Mouse (Mus musculus) left cerebral cortex, adult 2 months (tissue): ENCODE results near the gene Zc3h7a. TPM values are rescaled to one million over a fixed set of nuclear protein-coding genes. Genes with fewer than 3 reads are reported as not detected.

ENCODE experiments used
- DNase-seq, 2 experiments: peaks; one replicate each; pipeline ENCODE4 v3.0.0; 2021 to 2022; ENCODE audit warnings: low spot score in 2 of 2, mixed read lengths in 1 of 2; ENCODE audit errors: extremely low spot score in 1 of 2
- H3K27ac ChIP-seq: fragments of 200-600 bp; 2 replicates; pipeline ENCODE4 v1.8.1; 2022
- H3K4me3 ChIP-seq: fragments of 200-600 bp; 2 replicates; pipeline ENCODE4 v1.8.1; 2022
- CTCF ChIP-seq: fragments of 200-600 bp; IDR thresholded peaks from 2 replicates; pipeline ENCODE4 v1.8.1; 2022; ENCODE audit warnings: antibody characterized with exemption, mild to moderate bottlenecking, moderate library complexity
- intact Hi-C: fragments of 180-260 bp; cut with DNase I; formaldehyde crosslinking; loops from one replicate; pipeline ENCODE4 v1.15.1; 2025
- total RNA-seq, 2 experiments: library from RNA; stranded (reverse); gene quantifications; 2 replicates each; pipeline ENCODE4 v1.2.3; 2021

The Zc3h7a gene
- total RNA-seq, 2 experiments from 2014 or later: 68.5 to 76.4 TPM

GRCm38 (mm10) chr16:11134348-11135344 is 41.5 kb downstream of the Zc3h7a start, which contains the start of gene Txndc11:
Txndc11 (minus strand) TSS chr16:11134650.
- no peak; the same call in none of the 2 replicates for TF ChIP-seq CTCF
- peak within 1 kb of the TSS; percentile 74 for H3K4me3 ChIP-seq
- peak; percentile 99 to 100 for DNase-seq
- intact Hi-C loops: no loop called here
- peak within 1 kb of the TSS; percentile 92 for H3K27ac ChIP-seq

- intact Hi-C loops: no loop called here
- H3K27ac ChIP-seq: peak overlapping the region; percentile 92
- DNase-seq: peak in 1 of 2 experiments; percentile 20
- TF ChIP-seq CTCF: no peak
- peak overlapping the region; percentile 74 for H3K4me3 ChIP-seq
Measured at GRCm38 (mm10) chr16:11133476-11134347, 42.5 kb downstream of the Zc3h7a start.

DNA sequence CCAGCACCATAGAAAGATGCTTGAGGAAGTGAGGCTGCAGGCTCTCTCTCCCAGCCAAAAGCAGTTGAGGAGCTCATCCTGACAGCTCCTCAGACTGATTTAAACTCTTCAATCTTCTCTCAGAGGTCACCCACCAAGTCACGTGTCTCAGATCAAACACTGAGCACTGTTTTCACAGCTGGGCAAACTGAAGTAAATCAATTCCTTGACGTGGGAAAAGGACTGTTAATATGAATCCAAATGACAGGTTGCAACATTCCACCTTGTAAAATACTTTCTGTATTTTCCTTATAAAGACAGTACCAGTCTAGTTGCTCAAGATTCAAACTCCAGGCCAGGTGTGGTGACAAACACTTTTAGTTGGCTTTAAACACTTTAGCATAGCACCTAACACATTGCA is 43.4 kb downstream of the Zc3h7a start:
- TF ChIP-seq CTCF: no peak

GRCm38 (mm10) chr16:11128301-11128700 is 47.9 kb downstream of the Zc3h7a start:
- no peak for TF ChIP-seq CTCF
- intact Hi-C loops: no loop called here
- H3K4me3 ChIP-seq: no peak overlapping the region
- no peak overlapping the region for H3K27ac ChIP-seq
- DNase-seq: no peak

More for the DNA sequence above, 43.4 kb downstream of the Zc3h7a start:
- DNase-seq: no peak
- Histone ChIP-seq H3K27ac (no peak overlapping the region), H3K4me3 (peak overlapping the region; percentile 74)
- intact Hi-C loops: no loop called here

- Histone ChIP-seq H3K27ac (no peak overlapping the region), H3K4me3 (no peak overlapping the region)
- no peak for DNase-seq
- intact Hi-C loops: no loop called here
- no peak for TF ChIP-seq CTCF
Measured at GRCm38 (mm10) chr16:11125371-11125770, 50.8 kb downstream of the Zc3h7a start.

DNA sequence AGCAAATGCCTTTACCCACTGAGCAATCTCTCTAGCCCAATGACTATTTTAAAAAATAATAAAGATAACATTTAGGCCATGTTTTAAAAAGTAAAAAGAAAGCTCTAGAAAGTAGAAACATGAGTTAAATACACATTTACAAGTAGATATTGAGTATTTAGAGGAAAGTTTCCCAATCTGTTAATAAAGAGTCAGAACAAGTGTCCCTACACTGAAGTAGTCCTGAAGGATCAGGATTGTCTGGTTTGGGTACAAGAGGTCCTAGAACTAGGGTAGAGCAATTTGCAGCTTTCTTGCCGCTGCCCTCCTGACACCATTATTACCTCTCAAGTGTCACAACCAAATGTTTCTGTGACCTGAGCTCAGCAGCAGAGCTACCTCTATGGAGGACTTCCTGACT is 52.1 kb downstream of the Zc3h7a start:
- Histone ChIP-seq H3K4me3 (no peak overlapping the region), H3K27ac (no peak overlapping the region)
- no peak for DNase-seq
- intact Hi-C loops: no loop called here
- no peak for TF ChIP-seq CTCF

DNA sequence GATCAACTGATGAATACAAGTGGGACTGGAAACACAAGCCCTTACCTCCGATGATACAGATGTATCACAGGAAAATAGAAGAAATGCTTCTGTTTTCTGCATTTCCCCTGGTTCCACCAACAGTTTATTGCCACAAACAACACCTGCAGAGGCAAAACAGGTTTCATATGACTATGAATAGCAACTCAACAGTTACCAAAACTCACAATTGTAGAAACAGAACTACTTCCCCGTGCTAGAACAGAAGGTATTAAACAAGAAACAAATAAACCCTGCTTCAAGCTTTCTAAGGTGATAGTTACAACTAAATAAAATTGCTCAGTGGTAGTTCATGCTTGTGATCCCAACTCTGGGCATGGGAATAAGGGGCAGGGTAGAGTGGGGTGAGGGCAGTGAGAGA is 53.6 kb downstream of the Zc3h7a start:
- no peak for TF ChIP-seq CTCF
- DNase-seq: no peak
- Histone ChIP-seq H3K27ac (no peak overlapping the region), H3K4me3 (no peak overlapping the region)
- intact Hi-C loops: no loop called here

DNA sequence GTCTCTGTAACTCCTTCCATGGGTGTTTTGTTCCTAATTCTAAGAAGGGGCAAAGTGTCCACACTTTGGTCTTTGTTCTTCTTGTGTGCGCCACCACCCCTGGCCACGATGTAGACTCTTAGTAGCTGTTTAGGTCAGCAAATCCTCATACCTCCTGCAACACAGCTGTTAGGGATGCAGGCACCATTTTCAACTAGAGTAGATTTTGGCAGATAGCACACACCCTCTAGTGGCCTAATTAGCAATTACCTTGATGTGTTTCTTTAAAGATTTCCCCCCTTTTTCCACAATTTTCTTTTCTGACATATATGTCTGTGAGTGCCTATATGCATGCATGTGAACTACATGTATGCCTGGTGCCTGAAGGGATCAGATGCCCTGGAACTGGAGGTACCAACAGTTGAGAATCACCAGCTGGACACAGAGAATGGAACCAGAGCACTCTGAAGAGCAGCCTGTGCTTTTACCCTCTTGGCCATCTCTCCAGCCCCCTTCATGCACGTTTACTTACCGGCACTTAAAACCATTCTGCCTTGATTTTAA is 66.9 kb downstream of the Zc3h7a start:
- intact Hi-C loops: loop anchor here (1.0 to 5.0 kb wide), 3 partner anchors 42 to 234 kb away; partner anchors contain the start of gene Litaf
- DNase-seq: no peak
- no peak overlapping the region for H3K27ac ChIP-seq
- H3K4me3 ChIP-seq: no peak overlapping the region
- TF ChIP-seq CTCF: peak; percentile 78

DNA sequence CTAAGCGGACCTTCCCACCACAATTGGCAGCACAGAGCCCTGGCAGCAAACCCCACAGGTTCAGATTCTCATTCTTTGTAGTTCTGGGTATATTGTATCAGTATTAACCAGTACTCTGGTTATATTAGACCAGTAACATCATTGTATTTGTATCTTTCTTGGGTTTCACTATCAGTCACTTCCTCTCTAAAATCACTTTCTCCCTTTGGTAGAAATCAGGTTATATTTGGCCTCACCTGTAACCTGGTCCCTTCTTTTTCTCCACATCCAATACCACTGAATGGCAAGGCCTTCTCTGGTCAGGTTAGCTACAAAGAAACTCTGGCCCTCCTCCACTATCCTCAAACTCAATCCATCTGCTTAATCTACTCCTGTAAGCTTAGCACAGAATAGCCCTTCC is 71.3 kb downstream of the Zc3h7a start:
- DNase-seq: no peak
- no peak overlapping the region for H3K27ac ChIP-seq
- H3K4me3 ChIP-seq: no peak overlapping the region
- no peak for TF ChIP-seq CTCF
- intact Hi-C loops: loop anchor here (5.0 kb wide), 1 partner anchor 38 kb away; the partner anchor contains the start of gene Litaf

- no peak for DNase-seq
- intact Hi-C loops: no loop called here
- H3K4me3 ChIP-seq: no peak overlapping the region
- TF ChIP-seq CTCF: no peak
- no peak overlapping the region for H3K27ac ChIP-seq
Measured at GRCm38 (mm10) chr16:11097301-11097700, 78.9 kb downstream of the Zc3h7a start.

DNA sequence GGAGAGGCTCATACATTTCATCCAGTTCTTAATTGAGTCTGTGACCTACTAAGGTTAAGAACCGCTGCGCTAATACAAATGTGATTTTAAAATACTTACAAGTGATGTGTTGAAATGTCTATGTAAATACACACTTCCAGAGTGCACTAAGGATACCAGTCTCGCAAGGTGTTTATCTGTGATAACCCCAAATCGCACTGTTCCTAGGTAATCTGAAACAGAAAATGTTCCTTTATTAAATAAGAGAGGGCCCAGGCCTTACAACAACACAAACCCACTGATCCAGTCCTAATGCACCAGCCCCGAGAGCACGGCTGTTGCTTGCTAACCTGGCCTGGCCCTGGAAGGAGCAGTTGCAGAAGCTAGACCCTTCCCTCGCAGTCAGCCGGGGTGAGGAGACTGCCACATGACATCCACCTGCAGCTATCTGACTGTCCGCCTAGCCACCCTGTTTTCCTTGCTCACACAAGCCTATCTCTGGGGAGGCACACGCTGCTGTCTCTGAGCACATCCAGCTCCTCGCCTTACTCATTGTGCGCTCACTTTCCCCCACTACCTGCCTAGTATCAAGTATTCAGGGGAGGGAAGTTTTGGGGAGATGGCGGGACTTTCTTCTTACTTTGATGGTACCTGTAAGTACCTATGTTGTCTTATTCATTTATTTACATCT is 82.3 kb downstream of the Zc3h7a start:
- peak overlapping the region; percentile 86 for H3K27ac ChIP-seq
- no peak for TF ChIP-seq CTCF
- H3K4me3 ChIP-seq: no peak overlapping the region
- intact Hi-C loops: no loop called here
- no peak for DNase-seq
